ENCODE assay signal across 22 mouse cellular contexts in the genomic region with DNA sequence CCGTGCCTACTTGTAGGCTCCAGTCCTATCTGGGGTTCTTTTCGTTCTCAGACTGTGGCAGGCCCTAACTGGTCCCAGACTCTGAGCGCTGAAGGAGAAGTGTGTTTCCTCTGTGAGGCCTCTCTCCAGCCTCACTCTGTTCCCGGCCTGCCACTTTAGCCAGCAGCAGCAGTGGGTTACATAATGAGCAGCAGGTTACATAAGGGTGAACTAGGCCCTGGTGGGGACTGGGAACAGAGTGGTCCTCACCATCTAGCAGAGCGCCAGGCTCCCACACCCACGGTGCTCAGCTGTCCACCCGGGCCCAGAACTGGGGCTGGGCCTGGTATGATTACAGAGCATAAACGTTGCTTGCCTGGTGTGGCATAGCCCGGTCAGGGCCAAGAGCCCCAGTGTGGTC.
DNase-seq lines count a peak whose midpoint lies in the region; TF ChIP-seq lines count a peak whose summit lies in the region.
"Had no signal": no experiment of that assay in that cellular context is flagged by ENCODE, and none has a peak within 500 bp of the region (broad histone marks: within the 10 kb centered on the region; RNA-seq: fewer than 3 reads in every experiment).

No protein-coding gene starts in this region.

- no peaks in the 10 kb centered on the region for H3K36me3 ChIP-seq in heart, adult 2 months (ENCODE audit: control insufficient read depth, insufficient read depth, low read length)
- H3K36me3 ChIP-seq: embryonic facial prominence, embryonic 15.5 days; hindbrain, embryonic 15.5 days; limb, embryonic 15.5 days; midbrain, embryonic 15.5 days; neural tube, embryonic 12.5 days had no signal

- H3K4me1 ChIP-seq in heart, adult 2 months (ENCODE audit: control insufficient read depth, insufficient read depth, low read length), result no peaks in the 10 kb centered on the region
- H3K4me1 ChIP-seq: embryonic facial prominence, embryonic 15.5 days; limb, embryonic 15.5 days had no signal

- H3K9ac ChIP-seq in heart, adult 2 months (ENCODE audit: low read depth, low read length), result no peak overlapping the region
- H3K9ac ChIP-seq: embryonic facial prominence, embryonic 15.5 days; hindbrain, embryonic 15.5 days; limb, embryonic 15.5 days; liver, embryonic 14.5 days; lung, embryonic 14.5 days; midbrain, embryonic 15.5 days; neural tube, embryonic 12.5 days had no signal

- no peak for TF ChIP-seq POLR2A in heart, adult 2 months (IDR thresholded peaks at IDR 0.05; ENCODE audit: insufficient read depth, low read depth, low read length)

- H3K27me3 ChIP-seq in heart, adult 2 months (ENCODE audit: control insufficient read depth, insufficient read depth, low read length), result no peaks in the 10 kb centered on the region
- H3K27me3 ChIP-seq: hindbrain, embryonic 15.5 days; limb, embryonic 15.5 days; midbrain, embryonic 15.5 days; neural tube, embryonic 12.5 days had no signal

- peak; percentile 24 to 47 for DNase-seq in adrenal gland, adult (ENCODE audit: inconsistent age in 2 of 2, low spot score in 1 of 2)
- no peak for DNase-seq in adrenal gland, postnatal 4 days (ENCODE audit: low spot score in 2 of 2)
- peak; percentile 98 for DNase-seq in heart, adult 11 months
- DNase-seq in heart, adult 2 months, result no peak
- peak; percentile 13 to 59 for DNase-seq in kidney, postnatal 25 days
- DNase-seq in kidney, adult 18-20 months, result no peak
- DNase-seq in right cerebral cortex, adult 18-20 months, result peak; percentile 77
- no peak for DNase-seq in right cerebral cortex, adult 2 months (ENCODE audit: low spot score in 2 of 2)
- DNase-seq: adrenal gland, postnatal 10 days; gastrocnemius, postnatal 25 days; left cerebral cortex, postnatal 4 days; lung, postnatal 4 days; thymus, adult 18-20 months; thymus, postnatal 36 days had no signal

- intact Hi-C loops in heart, adult 2 months (cut with DNase I), result no loop called here

- H3K4me3 ChIP-seq in heart, adult 2 months, result no peak overlapping the region
- H3K4me3 ChIP-seq: embryonic facial prominence, embryonic 15.5 days; hindbrain, embryonic 15.5 days; limb, embryonic 15.5 days; midbrain, embryonic 15.5 days; neural tube, embryonic 12.5 days had no signal

- TF ChIP-seq EP300 in heart, adult 2 months (IDR thresholded peaks at IDR 0.05; ENCODE audit: insufficient read depth, low read depth, low read length), result no peak

- TF ChIP-seq CTCF in heart, adult 2 months (IDR thresholded peaks at IDR 0.05), result no peak

- 72% methylated on average over 9 of the region's 9 CpGs for WGBS in heart, adult 2 months

- H3K27ac ChIP-seq in heart, adult 2 months, result no peak overlapping the region
- H3K27ac ChIP-seq: embryonic facial prominence, embryonic 15.5 days; hindbrain, embryonic 15.5 days; kidney, postnatal 0 days; limb, embryonic 15.5 days; liver, embryonic 14.5 days; midbrain, embryonic 15.5 days; neural tube, embryonic 12.5 days had no signal

- no peaks in the 10 kb centered on the region for H3K79me2 ChIP-seq in heart, adult 2 months (replicated peaks; ENCODE audit: control insufficient read depth, insufficient read depth, low read length)

Comparison
In these comparisons a context has a peak if more than half of its experiments do, and no peak if none do; other contexts are left out.
1. DNase-seq: peak in adrenal gland, adult (2 of 2), heart, adult 11 months (single experiment), kidney, postnatal 25 days (2 of 2) and right cerebral cortex, adult 18-20 months (single experiment); none in adrenal gland, postnatal 4 days (0 of 2), heart, adult 2 months (0 of 2), kidney, adult 18-20 months (single experiment) and right cerebral cortex, adult 2 months (0 of 2).